ENCODE assay signal across 8 mouse cellular contexts in genomic region chr7:45917004-45917704, GRCm38 (mm10). TPM values are rescaled to one million over a fixed set of nuclear protein-coding genes. Genes with fewer than 3 reads are reported as not detected.
DNase-seq lines count a peak whose midpoint lies in the region; TF ChIP-seq lines count a peak whose summit lies in the region.

No protein-coding gene starts in this region.

- DNase-seq in gastrocnemius, adult 2 months, result no peak
- no peak for DNase-seq in gastrocnemius, adult 18-20 months (ENCODE audit: low spot score)
- peak; percentile 13 for DNase-seq in MN1 (ENCODE audit: low spot score)
- no peak for DNase-seq in hindbrain, embryonic 10.5 days (ENCODE audit: low spot score)
- DNase-seq in lung, postnatal 10 days, result peak; percentile 33
- DNase-seq in cerebellum, adult 9-11 months, result no peak
- DNase-seq in testis, postnatal 14 days (ENCODE audit: low spot score), result no peak
- DNase-seq in gastrocnemius, postnatal 14 days, result no peak

- H3K4me3 ChIP-seq in gastrocnemius, adult 2 months, result peak overlapping the region; percentile 74
- peak overlapping the region; percentile 36 for H3K4me3 ChIP-seq in hindbrain, embryonic 10.5 days

- 45% methylated on average over 13 of the region's 13 CpGs for WGBS in hindbrain, embryonic 10.5 days

- peaks cover 47% of the 10 kb centered on the region for H3K4me1 ChIP-seq in hindbrain, embryonic 10.5 days (replicated peaks)

- no peak for TF ChIP-seq CTCF in gastrocnemius, adult 2 months (IDR thresholded peaks at IDR 0.05)

- no peaks in the 10 kb centered on the region for H3K9me3 ChIP-seq in hindbrain, embryonic 10.5 days

- intact Hi-C loops in gastrocnemius, adult 2 months (cut with DNase I), result no loop called here
- intact Hi-C loops in gastrocnemius, postnatal 14 days (cut with DNase I; ENCODE audit: low total_unique reads), result no loop called here

- H3K27ac ChIP-seq in gastrocnemius, adult 2 months, result peak overlapping the region; percentile 88
- H3K27ac ChIP-seq in hindbrain, embryonic 10.5 days, result peak overlapping the region; percentile 84

- peaks cover 19% of the 10 kb centered on the region for H3K27me3 ChIP-seq in hindbrain, embryonic 10.5 days (ENCODE audit: insufficient read depth, poor library complexity, severe bottlenecking)

- peaks cover 12% of the 10 kb centered on the region for H3K36me3 ChIP-seq in hindbrain, embryonic 10.5 days

RNA-seq across cellular contexts. Expression of gene Emp3, which starts 4.0 kb away (rescaled TPM):
- 10 to 100 TPM in 1 of 2 experiments, 1 to 10 TPM in 1; 7.7 to 18.2 TPM for total RNA-seq in gastrocnemius, adult 2 months (2021)
- total RNA-seq in gastrocnemius, adult 18-20 months (2021), result 10 to 100 TPM in 1 of 2 experiments, 1 to 10 TPM in 1; 7.8 to 15.1 TPM
- polyA plus RNA-seq in hindbrain, embryonic 10.5 days (2016; fragmentation: Nextera tagmentation; extraction: Ambion mirVana), result 16.7 and 29.7 TPM in 2 replicates
- total RNA-seq in gastrocnemius, postnatal 14 days (2021), result 10 to 100 TPM; 21.5 to 31.1 TPM

RNA-seq across cellular contexts. Expression of gene Ccdc114, which starts 6.7 kb away (rescaled TPM):
- under 1 TPM; 0.28 to 0.45 TPM for total RNA-seq in gastrocnemius, adult 2 months (2021)
- total RNA-seq in gastrocnemius, adult 18-20 months (2021), result under 1 TPM; 0.18 to 0.21 TPM
- 6.5 and 7.7 TPM in 2 replicates for polyA plus RNA-seq in hindbrain, embryonic 10.5 days (2016; fragmentation: Nextera tagmentation; extraction: Ambion mirVana)
- total RNA-seq in gastrocnemius, postnatal 14 days (2021), result under 1 TPM; 0.39 to 0.78 TPM

RNA-seq across cellular contexts. Expression of gene Tmem143, which starts 20.4 kb away (rescaled TPM):
- total RNA-seq in gastrocnemius, adult 2 months (2021), result 10 to 100 TPM; 51.3 to 66.3 TPM
- 10 to 100 TPM; 56.7 to 59.4 TPM for total RNA-seq in gastrocnemius, adult 18-20 months (2021)
- 4.5 and 4.8 TPM in 2 replicates for polyA plus RNA-seq in hindbrain, embryonic 10.5 days (2016; fragmentation: Nextera tagmentation; extraction: Ambion mirVana)
- 10 to 100 TPM; 49.2 to 61.0 TPM for total RNA-seq in gastrocnemius, postnatal 14 days (2021)

RNA-seq across cellular contexts. Expression of gene Syngr4, which starts 20.6 kb away (rescaled TPM):
- not detected for total RNA-seq in gastrocnemius, adult 2 months (2021)
- not detected for total RNA-seq in gastrocnemius, adult 18-20 months (2021)
- 1.1 and 1.3 TPM in 2 replicates for polyA plus RNA-seq in hindbrain, embryonic 10.5 days (2016; fragmentation: Nextera tagmentation; extraction: Ambion mirVana)
- under 1 TPM in 1 of 2 experiments, not detected in 1; 0.24 TPM for total RNA-seq in gastrocnemius, postnatal 14 days (2021)

RNA-seq across cellular contexts. Expression of gene Grin2d, which starts 39.0 kb away (rescaled TPM):
- total RNA-seq in gastrocnemius, adult 2 months (2021), result under 1 TPM; 0.13 to 0.14 TPM
- under 1 TPM; 0.11 to 0.17 TPM for total RNA-seq in gastrocnemius, adult 18-20 months (2021)
- 0.19 and 0.33 TPM in 2 replicates for polyA plus RNA-seq in hindbrain, embryonic 10.5 days (2016; fragmentation: Nextera tagmentation; extraction: Ambion mirVana)
- total RNA-seq in gastrocnemius, postnatal 14 days (2021), result under 1 TPM; 0.44 to 0.64 TPM

Comparison
In these comparisons a context has a peak if more than half of its experiments do, and no peak if none do; other contexts are left out.
1. DNase-seq: peak in MN1 (single experiment) and lung, postnatal 10 days (single experiment); none in gastrocnemius, adult 2 months (single experiment), gastrocnemius, adult 18-20 months (single experiment), hindbrain, embryonic 10.5 days (single experiment), cerebellum, adult 9-11 months (single experiment), testis, postnatal 14 days (single experiment) and gastrocnemius, postnatal 14 days (single experiment).